Mouse (Mus musculus) heart, embryonic 14.5 days (tissue): ENCODE data around the gene Chpt1. TPM values are rescaled to one million over a fixed set of nuclear protein-coding genes. Genes with fewer than 3 reads are reported as not detected.

ENCODE experiments used
- ATAC-seq: fragments of 200-750 bp; cut with Nextera tagmentation; 2 replicates; pipeline ENCODE4 v1.8.0; 2017; ENCODE audit warnings: low read depth, moderate TSS enrichment; ENCODE audit not compliant: insufficient number of reproducible peaks, insufficient read depth, low FRiP score
- H3K27ac ChIP-seq, 2 experiments: fragments of 200-500 bp in 1 of 2; fragments of 300-500 bp in 1 of 2; sonication (generic) in 1 of 2; replicated peaks in 1 of 2; 2 replicates each; pipeline ENCODE4 v1.5.1; 2012 to 2014; ENCODE audit warnings: low read depth in 2 of 2, low read length in 2 of 2, control low read depth in 1 of 2, mild to moderate bottlenecking in 1 of 2, mixed read lengths in 1 of 2; ENCODE audit not compliant: control insufficient read depth in 1 of 2, insufficient read depth in 1 of 2
- H3K27me3 ChIP-seq: fragments of 300-500 bp; sonication (generic); 2 replicates; pipeline ENCODE4 v1.6.1; 2014; ENCODE audit warnings: mild to moderate bottlenecking, low read length, control low read depth; ENCODE audit not compliant: control insufficient read depth, insufficient read depth
- H3K36me3 ChIP-seq: fragments of 300-500 bp; sonication (generic); 2 replicates; pipeline ENCODE4 v1.6.1; 2014; ENCODE audit warnings: mild to moderate bottlenecking, control low read depth, low read length, mixed read lengths; ENCODE audit not compliant: control insufficient read depth, insufficient read depth
- H3K4me1 ChIP-seq, 2 experiments: fragments of 200-500 bp in 1 of 2; fragments of 300-500 bp in 1 of 2; sonication (generic) in 1 of 2; 2 replicates each; pipeline ENCODE4 v1.6.1; 2012 to 2014; ENCODE audit warnings: low read length in 2 of 2, control low read depth in 1 of 2, mixed read lengths in 1 of 2; ENCODE audit not compliant: control insufficient read depth in 2 of 2, insufficient read depth in 2 of 2
- H3K4me2 ChIP-seq: fragments of 300-500 bp; sonication (generic); 2 replicates; pipeline ENCODE4 v1.6.1; 2014; ENCODE audit warnings: mild to moderate bottlenecking, low read length
- H3K4me3 ChIP-seq, 2 experiments: fragments of 200-500 bp in 1 of 2; fragments of 300-500 bp in 1 of 2; sonication (generic) in 1 of 2; 2 replicates each; pipeline ENCODE4 v1.5.1; 2012 to 2014; ENCODE audit warnings: low read length in 2 of 2, mild to moderate bottlenecking in 2 of 2, control low read depth in 1 of 2, low read depth in 1 of 2, moderate library complexity in 1 of 2; ENCODE audit not compliant: control insufficient read depth in 1 of 2, insufficient read depth in 1 of 2
- H3K9ac ChIP-seq: fragments of 300-500 bp; sonication (generic); 2 replicates; pipeline ENCODE4 v1.6.1; 2014; ENCODE audit warnings: mild to moderate bottlenecking, low read length
- H3K9me3 ChIP-seq: fragments of 300-500 bp; sonication (generic); 2 replicates; pipeline ENCODE4 v1.6.1; 2016; ENCODE audit warnings: low read length, control low read depth; ENCODE audit not compliant: control insufficient read depth
- WGBS: fragments of 180-500 bp; shearing (Covaris S2); extraction: QIAGEN DNeasy Blood & Tissue Kit; methylation state at CpG from one replicate; pipeline ENCODE4 v1.1.7; 2014; 5-methylcytosine and 5-hydroxymethylcytosine counted together
- polyA plus RNA-seq: library from polyadenylated mRNA; unstranded; fragments of >200 nt; fragmentation: Nextera tagmentation; extraction: Ambion mirVana; gene quantifications from 2 replicates; pipeline ENCODE4 v1.2.1, GENCODE M21; 2014

Chpt1 gene
- polyA plus RNA-seq, 1 experiment from 2014 or later: 55.5 TPM

- no peaks in the 10 kb centered on the region for H3K9me3 ChIP-seq
- H3K4me1 ChIP-seq: peaks cover 5 to 8% of the 10 kb centered on the region in 2 experiments; a peak in 3 of 4 replicates
- H3K4me3 ChIP-seq: no peak overlapping the region
- 72% methylated on average over 6 of the region's 6 CpGs for WGBS
- H3K36me3 ChIP-seq: no peaks in the 10 kb centered on the region
- H3K4me2 ChIP-seq: no peak overlapping the region
- H3K9ac ChIP-seq: no peak overlapping the region
- no peak for ATAC-seq
- no peaks in the 10 kb centered on the region for H3K27me3 ChIP-seq
- no peak overlapping the region for H3K27ac ChIP-seq
Measured at GRCm38 (mm10) chr10:88404220-88404619, 99.7 kb downstream of the Chpt1 start.

GRCm38 (mm10) chr10:88403021-88403420 is 100.9 kb downstream of the Chpt1 start:
- Histone ChIP-seq H3K27me3 (no peaks in the 10 kb centered on the region), H3K9me3 (no peaks in the 10 kb centered on the region), H3K4me3 (no peak overlapping the region), H3K4me1 (peaks cover 5% of the 10 kb centered on the region in 2 experiments; a peak in 3 of 4 replicates), H3K27ac (no peak overlapping the region), H3K36me3 (no peaks in the 10 kb centered on the region), H3K9ac (no peak overlapping the region), H3K4me2 (no peak overlapping the region)
- WGBS: 92% methylated on average over 4 of the region's 4 CpGs
- no peak for ATAC-seq

Other genes starting within 250 kb of the Chpt1 start
- 0.74 and 1.6 TPM in 2 replicates for gene Dram1, start 125.0 kb downstream of the Chpt1 start, polyA plus RNA-seq
- 8.7 and 9.4 TPM in 2 replicates for gene Gnptab, start 124.9 kb downstream of the Chpt1 start, polyA plus RNA-seq
- 0.30 and 0.36 TPM in 2 replicates for gene Sycp3, start 44.5 kb downstream of the Chpt1 start, polyA plus RNA-seq
- gene Mybpc1, start 101.1 kb upstream of the Chpt1 start, polyA plus RNA-seq: 3.7 and 4.9 TPM in 2 replicates
- 0.36 and 0.45 TPM in 2 replicates for gene Spic, start 180.9 kb upstream of the Chpt1 start, polyA plus RNA-seq
- gene Arl1, start 226.8 kb upstream of the Chpt1 start, polyA plus RNA-seq: 141 and 153 TPM in 2 replicates